In the genomic region with DNA sequence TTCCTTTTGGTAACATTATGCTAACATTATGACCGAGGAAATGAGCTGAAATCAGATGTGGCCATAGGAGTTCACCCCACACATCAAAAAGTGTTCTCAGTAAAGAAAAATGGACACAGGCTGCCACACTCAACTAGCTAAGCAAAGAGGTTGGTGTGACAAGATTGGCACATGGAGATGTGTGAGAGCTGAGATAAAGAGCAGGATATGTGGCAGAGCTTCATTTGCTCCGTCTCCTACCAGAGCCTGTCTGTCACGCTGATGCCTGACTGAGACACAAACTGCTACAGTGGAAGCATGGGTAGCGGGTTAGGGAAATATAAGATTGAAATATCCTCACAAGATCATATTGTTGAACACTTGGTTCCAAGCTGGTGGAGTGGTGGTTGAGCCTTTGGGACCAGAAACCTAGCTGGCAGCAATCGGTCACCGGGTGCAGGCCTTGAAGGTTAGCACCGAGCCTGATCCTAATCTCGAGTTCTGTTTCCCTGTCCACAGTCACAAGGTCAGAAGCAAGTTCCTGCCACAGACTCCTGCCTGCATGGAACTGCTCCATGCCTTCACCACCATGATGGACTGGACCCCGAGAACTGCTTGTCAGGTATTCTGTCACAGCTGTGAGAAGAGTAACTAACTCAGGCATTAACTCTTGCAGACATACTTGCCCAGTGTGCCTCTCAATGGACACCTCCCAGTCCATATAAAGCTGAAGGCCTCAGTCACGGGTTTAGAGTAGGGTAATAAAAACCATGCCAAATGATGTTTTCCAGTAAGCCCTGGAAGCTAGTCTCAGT, we compare ENCODE assay signal across 12 mouse cellular contexts. TPM values are rescaled to one million over a fixed set of nuclear protein-coding genes. Genes with fewer than 3 reads are reported as not detected.
DNase-seq lines count a peak whose midpoint lies in the region; ATAC-seq and TF ChIP-seq lines count a peak whose summit lies in the region.
"Had no signal": no experiment of that assay in that cellular context is flagged by ENCODE, and none has a peak within 500 bp of the region (broad histone marks: within the 10 kb centered on the region; RNA-seq: fewer than 3 reads in every experiment).

No protein-coding gene starts in this region.

- H3K4me1 ChIP-seq in embryonic fibroblast, embryonic 13.5 days (ENCODE audit: control insufficient read depth, insufficient read depth, low read length), result peaks cover 11% of the 10 kb centered on the region
- peaks cover 11% of the 10 kb centered on the region for H3K4me1 ChIP-seq in liver, postnatal 0 days (ENCODE audit: insufficient read depth)
- no peaks in the 10 kb centered on the region for H3K4me1 ChIP-seq in midbrain, embryonic 15.5 days

- no peak overlapping the region for H3K9ac ChIP-seq in liver, postnatal 0 days (replicated peaks)
- no peak overlapping the region for H3K9ac ChIP-seq in midbrain, embryonic 15.5 days
- H3K9ac ChIP-seq: forebrain, postnatal 0 days had no signal

- H3K36me3 ChIP-seq in liver, postnatal 0 days (replicated peaks; ENCODE audit: insufficient read depth, low read length), result no peaks in the 10 kb centered on the region
- H3K36me3 ChIP-seq in midbrain, embryonic 15.5 days (replicated peaks), result no peaks in the 10 kb centered on the region

- peak overlapping the region; percentile 35 for H3K27ac ChIP-seq in gastrocnemius, adult 2 months
- peak overlapping the region; percentile 49 for H3K27ac ChIP-seq in embryonic fibroblast, embryonic 13.5 days (ENCODE audit: insufficient read depth, low read length)
- H3K27ac ChIP-seq in liver, postnatal 0 days (ENCODE audit: low read depth), result peak overlapping the region; percentile 11; the same call in 1 of the 2 replicates
- H3K27ac ChIP-seq in midbrain, embryonic 15.5 days, result no peak overlapping the region

- no peaks in the 10 kb centered on the region for H3K27me3 ChIP-seq in liver, postnatal 0 days (ENCODE audit: insufficient read depth, low read length)
- H3K27me3 ChIP-seq in midbrain, embryonic 15.5 days (replicated peaks), result no peaks in the 10 kb centered on the region
- H3K27me3 ChIP-seq: megakaryocyte, embryonic 14.5 days had no signal

- H3K9me3 ChIP-seq in liver, postnatal 0 days (ENCODE audit: low read length), result no peaks in the 10 kb centered on the region
- H3K9me3 ChIP-seq in midbrain, embryonic 15.5 days, result no peaks in the 10 kb centered on the region
- H3K9me3 ChIP-seq: megakaryocyte, embryonic 14.5 days had no signal

- TF ChIP-seq POLR2A in embryonic fibroblast, embryonic 13.5 days (IDR thresholded peaks at IDR 0.05; ENCODE audit: low read depth, low read length), result no peak

- intact Hi-C loops in gastrocnemius, adult 2 months (cut with DNase I), result no loop called here
- intact Hi-C loops in left cerebral cortex, postnatal 14 days (cut with DNase I), result no loop called here

- no peak overlapping the region for H3K4me3 ChIP-seq in gastrocnemius, adult 2 months
- no peak overlapping the region for H3K4me3 ChIP-seq in embryonic fibroblast, embryonic 13.5 days (ENCODE audit: insufficient read depth, low read length)
- H3K4me3 ChIP-seq in liver, postnatal 0 days (ENCODE audit: low read depth, low read length), result no peak overlapping the region
- H3K4me3 ChIP-seq in midbrain, embryonic 15.5 days, result no peak overlapping the region
- H3K4me3 ChIP-seq: megakaryocyte, embryonic 14.5 days had no signal

- no peak for TF ChIP-seq EP300 in liver, postnatal 0 days (IDR thresholded peaks at IDR 0.05; ENCODE audit: low read depth)

- ATAC-seq in liver, postnatal 0 days, result no peak
- ATAC-seq in midbrain, embryonic 15.5 days (replicated peaks), result no peak
- ATAC-seq: forebrain, postnatal 0 days had no signal

- WGBS in liver, postnatal 0 days (ENCODE audit: insufficient replicate concordance), result 54% methylated on average over 10 of the region's 10 CpGs
- WGBS in midbrain, embryonic 15.5 days, result 90% methylated on average over 10 of the region's 10 CpGs

- DNase-seq in gastrocnemius, adult 2 months, result no peak
- DNase-seq in gastrocnemius, adult 8-10 months (ENCODE audit: low spot score in 2 of 2), result no peak
- DNase-seq in kidney, adult 9 months, result peak; percentile 26
- no peak for DNase-seq in kidney, postnatal 4 days
- DNase-seq in liver, postnatal 0 days, result no peak
- DNase-seq in left cerebral cortex, postnatal 14 days (ENCODE audit: low spot score in 2 of 2), result no peak
- DNase-seq: B cell, adult 2 months; cerebellum, adult 18-20 months; forebrain, postnatal 0 days had no signal

- H3K4me2 ChIP-seq in liver, postnatal 0 days (ENCODE audit: low read depth, low read length), result no peak overlapping the region
- no peak overlapping the region for H3K4me2 ChIP-seq in midbrain, embryonic 15.5 days

- no peak for TF ChIP-seq CTCF in gastrocnemius, adult 2 months (IDR thresholded peaks at IDR 0.05)
- no peak for TF ChIP-seq CTCF in embryonic fibroblast, embryonic 13.5 days (IDR thresholded peaks at IDR 0.05; ENCODE audit: borderline replicate concordance, insufficient read depth, low read length)
- no peak for TF ChIP-seq CTCF in liver, postnatal 0 days (IDR thresholded peaks at IDR 0.05; ENCODE audit: low read depth)

RNA-seq across cellular contexts. Expression of a gene that starts 7.4 kb away (rescaled TPM):
- total RNA-seq in gastrocnemius, adult 2 months (2021), result 1 to 10 TPM; 6.4 to 8.5 TPM
- total RNA-seq in gastrocnemius, adult 8-10 months (2022), result 1 to 10 TPM; 4.7 to 5.6 (median 5.3) TPM
- polyA plus RNA-seq in embryonic fibroblast, embryonic 13.5 days (2011; ENCODE audit: insufficient read length, low read depth, missing spikeins), result 125 and 133 TPM in 2 replicates
- 39.5 and 42.3 TPM in 2 replicates for polyA plus RNA-seq in liver, postnatal 0 days (2015; fragmentation: Nextera tagmentation; extraction: Ambion mirVana)
- 10 to 100 TPM; 43.8 to 49.1 TPM for total RNA-seq in left cerebral cortex, postnatal 14 days (2021)
- polyA plus RNA-seq in midbrain, embryonic 15.5 days (2015; fragmentation: Nextera tagmentation; extraction: Ambion mirVana), result 59.4 and 68.5 TPM in 2 replicates

Comparison
In these comparisons a context has a peak if more than half of its experiments do, and no peak if none do; other contexts are left out.
1. RNA of a gene that starts 7.4 kb away (total RNA-seq): 43.8 to 49.1 TPM in left cerebral cortex, postnatal 14 days; 6.4 to 8.5 TPM in gastrocnemius, adult 2 months and 4.7 to 5.6 TPM in gastrocnemius, adult 8-10 months; every median in the first group is over 4 times any median in the second.